Mouse (Mus musculus) small intestine, adult 2 months (tissue): ENCODE results near the gene Ngef.

ENCODE experiments used
- CTCF ChIP-seq: fragments of 200-500 bp; IDR thresholded peaks from 2 replicates; pipeline ENCODE4 v1.5.1; 2012; ENCODE audit warnings: low read depth, mild to moderate bottlenecking, control low read depth, inconsistent platforms, low read length, moderate library complexity, mixed read lengths; ENCODE audit not compliant: insufficient replicate concordance, insufficient read length; ENCODE audit errors: extremely low read depth
- POLR2A ChIP-seq: fragments of 200-500 bp; IDR thresholded peaks from 2 replicates; pipeline ENCODE4 v1.6.1; 2012; ENCODE audit warnings: low read depth, mild to moderate bottlenecking, control low read depth, inconsistent platforms, low read length, moderate library complexity

DNA sequence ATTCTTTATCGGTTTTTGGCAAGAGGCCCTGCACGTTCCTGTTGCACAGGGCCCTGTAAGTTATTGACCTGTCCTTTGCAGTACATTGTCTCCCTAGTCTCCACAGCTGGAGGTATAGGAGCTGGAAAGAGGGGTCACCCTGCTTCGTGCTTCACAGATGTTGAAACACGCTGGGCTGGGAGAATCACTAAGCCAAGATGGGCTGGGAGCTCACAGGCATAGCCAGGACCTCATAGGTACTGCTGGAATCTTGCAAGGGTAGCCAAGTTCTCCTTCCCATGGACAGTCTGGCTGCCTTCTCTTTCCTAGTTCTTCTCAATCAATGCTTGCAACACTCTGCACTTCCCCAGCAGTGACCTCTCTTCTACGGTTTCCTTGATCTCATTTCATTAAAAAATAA is 409 bp downstream of the Ngef start:
- TF ChIP-seq CTCF (no peak), POLR2A (no peak)
